Mouse (Mus musculus) myocyte (in vitro differentiated cells): ENCODE results near the gene Mybbp1a.

Experiments
- E2F4 ChIP-seq: IDR thresholded peaks from one replicate; pipeline ENCODE4 v1.6.1; 2011; ENCODE audit warnings: mild to moderate bottlenecking, control low read depth, moderate library complexity; ENCODE audit not compliant: insufficient read depth
- MYOG ChIP-seq, 3 experiments: IDR thresholded peaks; one replicate each; pipeline ENCODE4 v1.6.1; 2011; ENCODE audit warnings: control low read depth in 2 of 3, low read depth in 2 of 3, mild to moderate bottlenecking in 2 of 3; ENCODE audit not compliant: insufficient read length in 2 of 3, control insufficient read depth in 1 of 3, insufficient read depth in 1 of 3
- POLR2A ChIP-seq: IDR thresholded peaks from one replicate; pipeline ENCODE4 v1.6.1; 2011; ENCODE audit warnings: low read depth, mild to moderate bottlenecking, control low read depth, moderate library complexity; ENCODE audit not compliant: insufficient read length
- POLR2AphosphoS2 ChIP-seq: IDR thresholded peaks from one replicate; pipeline ENCODE4 v1.6.1; 2011; ENCODE audit warnings: low read depth, control low read depth; ENCODE audit not compliant: insufficient read length
- TCF12 ChIP-seq: IDR thresholded peaks from one replicate; pipeline ENCODE4 v1.6.1; 2011; ENCODE audit warnings: mild to moderate bottlenecking, control low read depth; ENCODE audit not compliant: poor library complexity, insufficient read depth, severe bottlenecking
- USF1 ChIP-seq: IDR thresholded peaks from one replicate; pipeline ENCODE4 v1.6.1; 2011; ENCODE audit warnings: low read depth, mild to moderate bottlenecking, control low read depth, moderate library complexity

DNA sequence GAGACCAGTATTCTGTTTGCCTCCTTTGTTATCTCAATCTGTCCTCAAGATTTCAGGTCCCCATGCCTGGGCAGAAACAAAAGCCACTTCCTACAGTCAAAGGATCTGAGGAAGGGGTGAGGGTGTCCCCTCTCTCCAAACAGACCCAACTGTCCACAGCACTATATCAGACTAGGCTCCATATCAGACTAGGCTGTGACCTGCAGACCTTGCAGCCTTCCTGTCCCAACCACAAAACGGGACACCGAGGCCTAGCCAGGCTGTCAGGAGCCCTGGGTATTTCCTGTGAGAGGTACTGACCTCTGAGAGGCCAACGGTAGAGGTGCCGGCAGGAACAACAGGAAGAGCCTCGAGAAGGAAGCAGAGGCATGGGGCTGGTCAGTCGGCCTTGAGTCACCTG lies 43.4 kb downstream of the Mybbp1a start:
- TF ChIP-seq POLR2A, result no peak
- no peak for TF ChIP-seq USF1
- no peak for TF ChIP-seq MYOG (IDR thresholded peaks at IDR 0.05; ENCODE audit: control insufficient read depth in 1 of 3, insufficient read depth in 1 of 3, insufficient read length in 2 of 3, low read depth in 2 of 3)
- TF ChIP-seq TCF12, result no peak
- no peak for TF ChIP-seq E2F4
- TF ChIP-seq POLR2AphosphoS2, result no peak
